Mouse (Mus musculus): ENCODE results near the gene Calm3.

The Calm3 gene

GRCm38 (mm10) chr7:16914453-16915343 lies 9.2 kb downstream of the Calm3 start:
- DNase-seq (ENCODE audit: low spot score): no peak

GRCm38 (mm10) chr7:16913806-16914452 lies 10.0 kb downstream of the Calm3 start:
- peak; percentile 80 for DNase-seq (ENCODE audit: low spot score)

GRCm38 (mm10) chr7:16912360-16912759 lies 11.6 kb downstream of the Calm3 start:
- DNase-seq (ENCODE audit: low spot score): no peak

GRCm38 (mm10) chr7:16911904-16912303 lies 12.0 kb downstream of the Calm3 start:
- no peak for DNase-seq (ENCODE audit: low spot score)

- no peak for DNase-seq (ENCODE audit: low spot score)
Observed at GRCm38 (mm10) chr7:16909909-16910308, 14.0 kb downstream of the Calm3 start.

- DNase-seq (ENCODE audit: low spot score): no peak
Observed at GRCm38 (mm10) chr7:16908859-16909258, 15.1 kb downstream of the Calm3 start.

- DNase-seq (ENCODE audit: low spot score): no peak
Observed at GRCm38 (mm10) chr7:16908367-16908766, 15.5 kb downstream of the Calm3 start.

GRCm38 (mm10) chr7:16907842-16908241 lies 16.1 kb downstream of the Calm3 start:
- no peak for DNase-seq (ENCODE audit: low spot score)

- no peak for DNase-seq (ENCODE audit: low spot score)
Observed at GRCm38 (mm10) chr7:16906889-16907559, 16.9 kb downstream of the Calm3 start.

GRCm38 (mm10) chr7:16906281-16906680 lies 17.6 kb downstream of the Calm3 start, which contains the start of gene Ptgir:
Gene Ptgir, plus strand, starts transcription at chr7:16906490.
- DNase-seq (ENCODE audit: low spot score): no peak

- DNase-seq (ENCODE audit: low spot score): no peak
Observed at GRCm38 (mm10) chr7:16905491-16906021, 18.4 kb downstream of the Calm3 start.

- no peak for DNase-seq (ENCODE audit: low spot score)
Observed at GRCm38 (mm10) chr7:16904120-16904675, 19.7 kb downstream of the Calm3 start.

- DNase-seq (ENCODE audit: low spot score): no peak
Observed at GRCm38 (mm10) chr7:16903439-16903955, 20.4 kb downstream of the Calm3 start.

GRCm38 (mm10) chr7:16900526-16900925 lies 23.4 kb downstream of the Calm3 start:
- DNase-seq (ENCODE audit: low spot score): no peak

- DNase-seq (ENCODE audit: low spot score): no peak
Observed at GRCm38 (mm10) chr7:16895511-16895910, 28.4 kb downstream of the Calm3 start.

- peak; percentile 92 for DNase-seq (ENCODE audit: low spot score)
Observed at GRCm38 (mm10) chr7:16895000-16895399, 28.9 kb downstream of the Calm3 start.

- no peak for DNase-seq (ENCODE audit: low spot score)
Observed at GRCm38 (mm10) chr7:16894279-16894678, 29.6 kb downstream of the Calm3 start.

- DNase-seq (ENCODE audit: low spot score): no peak
Observed at GRCm38 (mm10) chr7:16893612-16894011, 30.3 kb downstream of the Calm3 start.

GRCm38 (mm10) chr7:16892352-16892730 lies 31.6 kb downstream of the Calm3 start:
- no peak for DNase-seq (ENCODE audit: low spot score)

- DNase-seq (ENCODE audit: low spot score): peak; percentile 96
Observed at GRCm38 (mm10) chr7:16891641-16892351, 32.1 kb downstream of the Calm3 start, which contains the start of gene Gng8. Gene Gng8, plus strand, starts transcription at chr7:16891786.

- DNase-seq (ENCODE audit: low spot score): peak; percentile 89
Observed at GRCm38 (mm10) chr7:16890944-16891343, 33.0 kb downstream of the Calm3 start.

Measured in embryo, embryonic 10 days (tissue).